Mouse (Mus musculus) heart, postnatal 36 days (tissue): Measurements from ENCODE around the gene Ctnnbip1. TPM values are rescaled to one million over a fixed set of nuclear protein-coding genes. Genes with fewer than 3 reads are reported as not detected.

Experiments
- DNase-seq, 2 experiments: peaks; one replicate each; pipeline ENCODE4 v3.0.0; 2021 to 2022
- intact Hi-C: fragments of 180-260 bp; cut with DNase I; formaldehyde crosslinking; loops from one replicate; pipeline ENCODE4 v1.15.1; 2025
- total RNA-seq, 2 experiments: library from RNA; stranded (reverse); gene quantifications; 2 replicates each; pipeline ENCODE4 v1.2.3; 2021

Ctnnbip1 gene
- total RNA-seq, 2 experiments from 2014 or later: 29.9 to 33.3 TPM

DNA sequence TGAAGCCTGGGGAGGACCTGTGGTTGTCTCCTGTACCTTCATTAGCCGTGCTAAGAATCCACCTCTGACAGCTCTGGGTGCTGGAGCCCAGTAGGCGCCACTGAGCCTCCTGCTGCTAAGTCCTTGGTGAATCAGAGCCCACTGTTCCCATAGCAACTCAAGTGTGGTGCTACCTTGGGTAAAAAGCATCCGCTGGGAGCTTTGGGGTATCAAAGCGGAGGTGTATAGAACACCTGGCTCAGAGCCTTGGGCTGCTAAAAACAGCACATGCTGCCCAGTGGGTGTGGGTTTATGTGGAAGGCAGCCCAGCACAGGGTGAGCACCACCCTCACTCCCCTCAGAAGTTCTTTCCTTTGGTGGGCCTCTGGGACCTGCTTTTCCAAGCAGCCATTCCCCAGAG is 38.1 kb downstream of the Ctnnbip1 start:
- intact Hi-C loops: no loop called here
- DNase-seq: no peak

DNA sequence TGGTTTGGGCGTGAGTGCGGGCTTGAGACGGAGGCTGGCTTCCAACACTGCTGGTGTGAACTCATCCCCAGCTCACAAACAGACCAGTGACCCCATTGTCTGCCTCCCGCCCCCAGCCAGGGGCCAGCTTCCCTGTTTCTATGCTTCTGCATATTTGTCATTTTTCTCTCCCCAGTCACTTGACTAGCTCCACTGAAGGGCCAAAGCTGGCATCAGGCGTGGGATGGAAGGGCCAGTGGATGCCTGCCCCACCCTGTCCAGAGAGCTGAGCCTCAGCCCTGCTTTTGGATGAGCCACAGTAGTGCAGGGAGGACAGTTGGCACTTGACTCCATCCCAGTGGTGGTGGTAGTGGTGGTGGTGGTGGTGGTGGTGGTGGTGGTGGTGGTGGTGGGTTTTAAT is 39.9 kb downstream of the Ctnnbip1 start:
- intact Hi-C loops: no loop called here
- DNase-seq: no peak

DNA sequence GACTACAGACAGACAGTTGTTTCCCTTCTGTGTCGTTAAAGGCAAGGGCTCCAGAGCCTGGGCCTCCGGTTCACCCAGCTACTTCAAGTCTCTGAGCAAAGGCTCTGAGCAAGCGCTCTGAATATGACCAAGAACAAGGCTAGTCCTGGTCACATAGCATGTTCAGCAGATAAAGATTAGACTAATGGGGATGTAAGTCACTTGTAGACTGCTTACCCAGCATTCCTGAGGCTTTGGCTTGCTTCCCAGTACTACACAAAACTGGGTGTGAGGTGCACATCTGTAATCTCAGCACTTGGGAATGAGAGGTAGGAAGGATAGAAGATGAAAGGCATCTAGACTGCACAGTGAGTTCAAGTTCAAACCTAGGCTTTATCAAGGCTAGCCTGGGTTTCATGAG is 40.4 kb downstream of the Ctnnbip1 start:
- DNase-seq: no peak
- intact Hi-C loops: no loop called here

DNA sequence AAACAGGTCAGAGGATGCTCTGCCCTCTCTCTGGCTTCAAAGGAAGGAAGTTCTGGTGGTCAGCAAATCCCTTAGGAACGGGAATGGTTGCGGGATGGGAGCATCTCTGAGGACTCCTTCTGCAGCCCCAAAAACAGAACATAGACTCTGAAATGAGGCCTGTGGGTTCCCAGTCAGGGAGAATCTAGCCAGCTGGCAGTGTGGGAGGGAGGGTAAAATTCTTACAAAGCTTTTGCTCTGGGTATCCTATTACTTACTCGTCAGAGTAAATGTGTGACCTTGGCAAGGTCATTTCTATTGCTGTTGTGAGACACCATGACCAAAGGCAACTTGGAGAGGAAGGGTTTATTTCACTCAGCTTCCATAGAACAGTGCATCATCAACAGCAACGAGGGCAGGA is 43.4 kb downstream of the Ctnnbip1 start:
- intact Hi-C loops: no loop called here
- DNase-seq: no peak

DNA sequence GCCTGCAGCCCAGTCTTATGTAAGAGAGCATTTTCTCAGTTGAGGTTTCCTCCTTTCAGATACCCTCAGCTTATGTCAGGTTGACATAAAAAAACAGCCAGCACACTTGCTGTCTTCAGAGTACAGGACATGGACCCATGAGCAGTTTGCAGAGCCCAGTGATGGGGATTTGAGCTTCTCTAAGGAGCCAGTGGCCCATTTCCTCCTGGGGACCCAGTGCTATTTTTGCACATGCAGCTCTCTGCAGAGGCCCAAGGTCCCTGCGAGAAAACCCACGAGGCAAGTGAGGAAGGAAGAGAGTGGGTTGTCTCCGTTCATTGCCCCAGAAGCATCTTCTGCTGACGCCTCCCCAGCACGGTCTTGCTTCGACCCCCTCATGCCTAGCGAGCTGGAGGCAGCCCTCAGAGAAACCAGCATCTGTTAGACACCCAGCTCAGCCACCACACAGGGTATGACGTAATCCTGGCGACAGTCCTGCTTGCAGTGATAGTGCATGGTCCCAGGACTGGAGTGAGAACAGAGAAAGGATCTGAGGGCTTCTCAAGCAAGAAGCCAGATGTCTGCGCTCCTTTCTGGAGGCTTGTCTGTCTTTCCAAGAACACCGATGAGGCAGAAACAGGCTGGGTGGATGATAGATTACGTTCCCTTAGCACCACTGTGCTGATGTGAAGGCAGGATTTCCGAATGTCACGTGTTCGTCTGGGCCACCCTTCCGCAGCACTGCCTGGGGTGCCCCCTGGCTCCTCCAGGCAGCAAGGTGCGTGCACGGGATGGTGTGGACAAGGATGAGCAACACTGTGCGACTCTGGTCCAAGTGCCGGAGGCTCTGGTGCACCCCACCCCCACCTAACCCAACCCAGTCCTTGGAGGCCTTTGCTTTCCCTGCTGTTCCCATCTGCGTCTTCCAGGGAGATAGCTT is 44.2 kb downstream of the Ctnnbip1 start:
- intact Hi-C loops: no loop called here
- peak; percentile 70 to 72 for DNase-seq

DNA sequence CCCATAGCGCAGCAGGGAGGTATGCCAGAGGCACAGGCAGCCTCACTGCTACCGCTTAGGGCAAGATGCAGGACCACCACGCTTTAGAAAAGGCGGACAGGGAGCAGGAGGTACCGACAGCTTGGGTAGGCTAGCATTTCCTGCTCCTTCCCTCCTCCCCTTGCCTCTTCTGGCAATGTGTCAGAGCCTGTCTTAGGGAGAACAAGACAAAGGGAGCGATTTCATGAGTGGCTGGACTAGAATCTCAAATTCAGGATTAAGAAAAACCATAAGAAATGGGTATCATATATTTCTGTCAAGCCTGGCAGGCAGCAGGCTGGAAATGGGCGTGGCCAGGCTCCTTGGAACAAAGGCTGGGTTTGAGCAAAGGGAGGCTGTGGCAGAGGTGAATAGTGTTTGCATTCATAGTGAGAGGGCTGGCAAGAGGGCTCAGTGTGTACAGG is 44.9 kb downstream of the Ctnnbip1 start:
- intact Hi-C loops: no loop called here
- peak in 1 of 2 experiments; percentile 29 for DNase-seq

DNA sequence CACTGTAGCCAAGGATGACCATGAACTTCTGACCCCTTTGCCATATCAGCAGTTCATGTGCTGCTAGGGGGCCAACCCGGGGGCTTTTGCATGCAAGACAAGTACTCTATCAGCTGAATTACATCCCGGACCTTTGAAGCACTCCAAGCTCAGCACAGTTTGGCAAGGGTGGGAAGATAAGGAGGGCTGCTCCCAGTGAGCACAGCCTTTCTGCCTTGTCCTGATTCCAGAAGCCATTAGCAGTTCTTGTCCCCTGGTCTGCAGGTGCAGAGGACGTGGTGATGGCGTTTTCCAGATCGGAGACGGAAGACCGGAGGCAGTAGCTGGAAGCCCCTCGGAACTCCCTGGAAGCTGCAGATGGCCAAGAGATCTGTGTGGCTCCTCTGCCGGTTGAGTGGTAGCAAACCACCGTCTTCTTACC is 45.9 kb downstream of the Ctnnbip1 start:
- intact Hi-C loops: no loop called here

DNA sequence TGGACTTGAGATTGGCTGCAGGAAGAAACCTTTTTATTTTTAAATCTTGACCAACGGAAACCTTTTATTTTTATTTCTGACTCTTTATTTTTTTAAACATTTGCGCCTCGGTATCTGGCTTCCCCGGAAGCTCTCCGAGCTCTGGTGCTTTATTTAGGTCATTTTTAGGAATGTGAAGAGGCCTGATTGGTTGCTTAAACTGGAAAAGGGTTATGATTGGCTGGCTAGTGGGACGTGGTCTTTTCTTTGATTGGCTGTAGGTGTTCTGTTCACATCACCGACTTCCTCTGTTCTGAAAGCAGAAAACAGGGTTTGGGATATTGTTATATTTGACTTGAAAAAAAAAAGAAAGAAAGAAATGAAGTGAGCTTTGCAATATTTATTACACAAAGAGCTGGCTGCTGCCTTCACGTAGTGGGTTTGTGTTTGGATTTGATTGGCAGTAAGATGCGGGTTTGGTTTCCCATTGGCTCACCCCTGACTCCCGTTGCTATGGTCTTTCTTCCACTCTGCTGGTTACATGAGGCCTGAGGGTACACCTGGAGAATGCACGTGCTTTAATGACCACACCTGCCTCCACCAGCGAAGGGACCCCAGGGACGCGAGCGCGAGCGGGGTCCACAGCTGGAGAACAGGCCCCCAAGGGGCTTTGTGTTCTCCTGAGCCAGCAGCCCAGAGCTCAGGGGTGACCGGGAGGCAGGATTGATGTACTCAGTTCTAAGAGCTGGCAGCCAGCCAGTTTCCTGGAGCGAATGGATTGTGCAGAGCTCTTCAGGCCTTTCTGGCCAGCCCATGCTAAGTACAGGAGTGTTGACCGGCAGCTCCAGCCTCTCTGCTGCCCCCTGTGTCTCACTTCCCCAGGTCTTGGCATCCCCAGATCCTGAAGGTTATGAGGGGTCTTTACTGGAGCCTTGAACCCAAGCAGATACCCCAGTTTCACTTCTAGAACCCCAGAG is 46.7 kb downstream of the Ctnnbip1 start:
- peak; percentile 77 to 81 for DNase-seq
- intact Hi-C loops: no loop called here

More for the DNA sequence above, 45.9 kb downstream of the Ctnnbip1 start:
- no peak for DNase-seq

DNA sequence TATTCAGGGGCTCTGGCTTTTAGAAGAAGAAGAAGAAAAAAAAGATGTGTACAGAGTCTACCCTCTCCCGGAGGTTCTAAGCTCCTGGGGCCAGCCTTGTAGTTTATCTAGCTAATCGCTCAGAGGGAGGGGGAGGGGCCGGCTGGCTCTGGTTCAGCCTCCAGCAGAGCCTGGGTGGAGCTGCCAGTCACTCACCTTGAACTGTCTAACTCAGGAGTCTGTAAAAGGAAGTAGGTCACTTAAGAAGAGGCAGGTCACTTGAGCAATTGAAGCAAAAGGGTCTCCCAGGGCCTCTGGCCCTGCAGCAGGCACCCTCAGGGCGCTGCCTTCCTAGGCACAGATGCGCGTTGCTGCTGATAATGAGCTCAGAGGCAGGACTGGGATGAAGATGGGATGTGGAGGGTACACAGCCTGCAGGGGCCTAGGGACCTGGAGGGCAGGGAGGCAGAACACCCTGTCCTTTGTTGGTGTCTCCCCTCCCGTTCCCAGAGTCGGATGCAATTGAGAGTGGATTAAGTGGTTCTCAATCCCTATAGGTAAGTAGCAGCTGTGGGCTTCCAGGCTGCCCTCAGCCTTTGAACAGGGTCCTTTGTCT is 49.5 kb downstream of the Ctnnbip1 start:
- intact Hi-C loops: no loop called here
- no peak for DNase-seq

DNA sequence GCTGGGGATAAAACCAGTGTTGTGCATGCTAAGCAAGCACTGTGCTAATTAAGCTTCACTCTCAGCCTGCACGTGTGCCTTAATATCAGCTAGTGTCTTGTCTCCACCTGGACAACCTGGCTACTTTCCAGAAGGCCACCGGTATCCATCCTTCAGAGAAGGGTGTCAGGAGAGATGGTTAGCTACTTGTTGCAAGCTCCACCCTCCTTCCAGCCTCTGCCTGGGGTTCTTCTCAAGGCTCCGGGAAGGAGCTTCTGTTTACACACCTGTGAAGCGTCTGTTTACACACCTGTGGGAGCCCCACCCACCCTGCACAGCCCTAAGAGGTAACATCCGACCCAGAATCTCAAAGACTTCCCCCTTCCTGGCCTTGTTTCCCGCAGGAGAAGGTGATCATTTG is 50.6 kb downstream of the Ctnnbip1 start:
- intact Hi-C loops: no loop called here
- DNase-seq: no peak

DNA sequence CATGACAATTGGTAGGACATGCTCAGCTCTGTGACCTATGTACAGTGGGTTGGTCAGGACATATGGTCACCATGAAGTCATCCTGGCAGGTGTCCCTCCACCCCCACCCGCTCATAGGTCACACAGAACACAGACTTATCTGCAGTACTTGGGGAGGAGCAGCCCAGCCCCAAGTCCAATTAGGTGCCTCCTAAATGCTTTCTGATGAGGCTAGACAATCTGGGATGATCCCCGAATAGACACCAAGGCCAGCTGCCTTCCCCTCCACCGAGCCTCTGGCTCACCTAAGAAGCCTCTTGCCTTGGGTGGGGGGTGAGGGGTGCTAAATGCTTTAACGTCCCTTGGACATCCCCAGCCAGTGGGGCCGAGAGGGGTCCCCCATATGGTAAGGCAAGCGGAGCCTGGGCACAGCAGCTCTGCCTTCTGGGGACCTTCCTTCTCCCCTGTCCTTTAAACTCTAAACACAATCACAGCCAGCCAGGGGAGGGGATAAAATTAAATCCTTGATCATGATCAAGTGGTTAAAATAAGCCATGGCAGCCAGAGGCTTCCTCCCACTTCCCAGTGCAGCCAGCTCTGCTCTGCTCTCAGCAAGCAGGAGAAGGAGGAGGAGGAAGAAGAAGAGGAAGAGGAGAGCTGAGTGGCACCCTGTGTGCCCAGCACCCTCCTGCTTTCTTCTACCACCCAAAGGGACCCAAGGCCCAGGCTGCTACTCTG is 51.9 kb downstream of the Ctnnbip1 start:
- DNase-seq: no peak
- intact Hi-C loops: no loop called here

DNA sequence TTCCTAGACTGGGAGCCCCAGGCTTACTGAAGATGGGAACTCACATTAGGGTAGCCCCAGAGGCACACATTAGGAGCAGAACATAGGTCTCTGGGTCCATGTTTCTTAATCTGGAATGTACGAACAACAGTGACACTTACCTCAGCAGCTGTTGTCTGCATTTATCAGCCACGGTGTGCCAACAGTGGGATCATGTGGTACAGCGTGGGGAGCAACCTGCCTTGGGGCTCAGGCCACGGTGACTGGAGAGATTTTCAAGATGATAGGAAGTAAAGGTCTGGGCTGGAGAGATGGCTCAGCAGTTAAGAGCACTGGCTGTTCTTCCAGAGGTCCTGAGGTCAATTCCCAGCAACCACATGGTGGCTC is 52.4 kb downstream of the Ctnnbip1 start:
- DNase-seq: no peak
- intact Hi-C loops: no loop called here

DNA sequence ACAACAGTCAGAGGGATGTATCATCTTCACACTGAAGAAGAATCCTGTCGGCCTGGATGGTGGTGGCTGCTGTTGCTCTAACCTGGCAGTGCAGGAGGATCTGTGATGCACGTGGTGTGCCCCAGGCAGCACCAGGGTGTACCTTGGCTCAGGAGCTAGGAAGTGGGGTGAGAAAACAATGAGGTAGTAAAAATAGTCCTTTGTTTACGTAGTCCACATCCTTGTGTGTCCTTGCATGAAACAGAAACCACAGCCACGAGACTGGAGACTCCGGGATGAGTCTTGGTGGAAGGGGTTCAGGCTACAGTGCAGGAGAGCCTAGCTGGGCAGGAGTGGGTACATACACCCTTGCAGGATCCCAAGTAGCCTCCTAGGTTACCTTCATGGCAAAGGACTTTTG is 53.2 kb downstream of the Ctnnbip1 start:
- intact Hi-C loops: no loop called here
- peak; percentile 25 to 43 for DNase-seq

DNA sequence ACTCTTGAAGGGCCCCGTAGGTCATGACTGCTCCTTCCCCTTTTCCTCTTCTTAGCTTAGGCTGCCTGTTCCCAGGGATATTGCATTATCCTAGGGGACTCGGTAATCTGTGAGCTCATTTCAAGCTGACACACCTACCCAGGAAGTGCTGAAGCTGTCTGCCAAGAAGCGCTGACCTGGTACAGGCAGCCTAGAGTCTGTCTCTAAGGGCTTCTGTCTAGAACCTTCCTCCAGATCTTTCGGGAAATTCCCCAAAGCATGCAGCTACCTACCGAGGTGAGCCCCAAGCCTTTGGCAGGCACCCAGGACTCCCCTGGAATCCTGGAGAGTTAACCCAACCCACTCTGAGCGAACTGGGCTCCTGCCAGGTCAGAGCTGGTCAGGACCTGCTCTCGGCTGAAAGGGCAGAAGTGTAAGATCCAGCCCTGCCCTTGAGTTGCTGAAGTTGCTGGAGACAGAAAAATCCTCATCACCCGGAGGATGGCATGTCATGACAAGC is 53.7 kb downstream of the Ctnnbip1 start:
- intact Hi-C loops: no loop called here
- peak; percentile 48 to 61 for DNase-seq

DNA sequence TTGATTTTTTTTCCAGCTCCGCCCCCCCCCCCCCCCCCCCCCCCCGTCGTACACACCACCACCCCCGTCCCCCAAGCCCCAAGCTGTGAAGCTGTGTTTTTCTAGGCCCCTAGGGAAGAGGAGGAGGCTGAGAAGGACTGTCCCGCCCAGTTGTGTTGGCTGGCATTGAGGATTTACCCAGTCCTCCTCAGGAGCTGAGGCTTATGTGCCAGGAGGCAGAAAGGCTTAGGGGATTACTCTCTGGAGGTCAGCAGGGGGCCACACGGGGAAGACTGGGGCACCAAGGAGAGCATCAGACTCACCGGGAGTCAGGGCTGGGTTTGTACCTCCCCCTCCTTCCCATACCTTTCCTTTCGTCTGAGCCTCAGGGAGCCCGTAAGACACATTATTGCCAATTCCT is 54.4 kb downstream of the Ctnnbip1 start:
- intact Hi-C loops: no loop called here
- DNase-seq: no peak

DNA sequence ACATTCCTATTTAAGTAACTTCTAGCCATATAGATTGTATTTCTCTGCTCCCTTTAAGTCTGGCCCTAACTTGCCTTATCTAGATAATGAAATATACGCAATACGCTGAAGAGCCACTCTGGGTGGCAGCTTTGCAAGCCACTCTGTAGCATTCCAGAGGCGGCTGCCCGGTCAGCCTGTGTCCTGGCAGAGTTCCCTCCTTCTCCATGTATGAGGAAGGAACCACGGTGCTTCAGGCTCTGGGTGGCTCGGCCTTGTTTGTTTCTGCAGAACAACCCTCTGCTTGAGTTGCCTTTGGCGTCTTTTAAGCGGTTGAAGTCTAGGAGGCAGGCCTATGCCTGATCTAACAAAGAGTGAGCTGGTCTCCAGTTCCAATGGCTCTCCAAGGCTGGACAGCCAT is 54.8 kb downstream of the Ctnnbip1 start:
- DNase-seq: no peak
- intact Hi-C loops: no loop called here

DNA sequence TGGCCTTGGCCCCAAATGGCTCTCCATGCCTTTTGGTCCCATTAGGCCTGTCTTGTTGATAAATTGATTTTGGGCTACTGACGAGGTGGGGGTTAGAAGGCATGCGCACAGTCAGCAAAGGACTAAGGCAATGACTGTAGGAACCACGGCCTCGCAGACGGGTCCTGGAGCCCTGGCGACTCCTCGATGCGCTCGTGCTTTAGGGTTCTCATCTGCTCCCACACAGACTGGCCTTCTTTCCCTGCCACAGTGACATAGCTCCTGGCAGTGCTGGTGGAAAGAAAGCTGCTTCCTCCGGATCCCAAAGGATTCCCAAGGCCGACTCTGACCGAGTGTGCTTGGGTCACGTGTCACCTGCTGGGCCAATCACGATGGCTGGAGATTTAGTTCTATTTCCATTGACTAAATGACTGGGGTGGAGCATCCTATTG is 56.4 kb downstream of the Ctnnbip1 start:
- DNase-seq: peak; percentile 58 to 63
- intact Hi-C loops: no loop called here

DNA sequence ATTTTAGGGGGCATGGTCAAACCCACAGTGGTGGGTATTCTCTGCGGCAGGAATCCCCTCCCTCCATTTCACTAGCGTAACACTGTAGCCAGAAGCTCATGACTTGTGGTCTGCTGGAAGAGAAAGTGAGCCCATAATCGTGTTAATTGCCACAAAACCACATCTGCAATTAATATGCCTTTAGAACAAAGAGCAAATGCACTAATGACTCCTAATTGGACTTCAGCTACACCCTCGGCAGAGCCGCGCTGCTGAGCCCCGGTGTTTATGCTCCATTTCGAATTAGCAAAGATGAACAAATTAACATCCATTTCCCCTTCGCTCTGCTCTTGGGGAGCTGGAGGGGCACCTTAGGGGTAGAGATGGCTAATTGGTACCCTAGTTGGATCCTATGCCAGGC is 58.0 kb downstream of the Ctnnbip1 start:
- intact Hi-C loops: no loop called here

DNA sequence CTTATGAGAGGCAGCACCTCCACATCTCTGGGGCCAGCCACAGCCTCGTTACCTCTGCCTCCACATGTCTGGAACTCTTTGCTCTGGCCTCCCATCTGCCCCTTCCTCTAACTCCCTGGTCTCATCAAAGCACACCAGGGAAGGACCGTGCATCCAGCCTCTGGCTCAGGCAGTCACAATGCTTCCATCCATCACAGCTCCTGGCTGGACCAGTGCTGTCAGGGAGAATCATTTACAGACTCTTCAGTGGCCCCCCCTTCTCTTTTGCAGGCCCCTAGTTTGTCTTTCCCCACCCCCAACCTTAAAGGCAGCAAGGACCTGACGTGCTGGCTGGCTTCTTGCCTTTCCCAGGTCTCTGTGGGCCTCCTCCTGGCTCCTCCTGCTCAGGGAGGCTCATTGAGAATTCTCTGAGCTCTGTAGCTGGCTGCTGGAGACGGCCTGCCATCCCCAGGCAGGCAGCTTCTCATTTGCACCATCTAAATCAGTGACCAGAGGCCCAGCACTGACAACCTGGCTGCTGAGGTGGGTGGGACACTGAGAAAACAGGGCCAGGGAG is 59.0 kb downstream of the Ctnnbip1 start:
- no peak for DNase-seq
- intact Hi-C loops: no loop called here

More for the DNA sequence above, 58.0 kb downstream of the Ctnnbip1 start:
- no peak for DNase-seq
